Mouse (Mus musculus): ENCODE measurements around the gene Rxylt1.

- TF ChIP-seq CTCF (IDR thresholded peaks at IDR 0.05; ENCODE audit: insufficient read depth, low read depth, low read length) (peak; percentile 12; the same call in 1 of the 2 replicates), POLR2A (IDR thresholded peaks at IDR 0.05; ENCODE audit: insufficient read depth, low read depth, low read length) (no peak)
These were observed 56.8 kb downstream of the Rxylt1 start for GRCm38 (mm10) chr10:122040372-122040771.
